Mouse (Mus musculus) midbrain, postnatal 0 days (tissue): Measurements from ENCODE around the gene Apba2. TPM values are rescaled to one million over a fixed set of nuclear protein-coding genes. Genes with fewer than 3 reads are reported as not detected.

ENCODE experiments used
- ATAC-seq: fragments of 200-750 bp; cut with Nextera tagmentation; 2 replicates; pipeline ENCODE4 v1.8.0; 2017; ENCODE audit warnings: moderate number of reproducible peaks, mild to moderate bottlenecking, moderate TSS enrichment, moderate library complexity; ENCODE audit not compliant: low FRiP score
- DNase-seq: peaks from one replicate; pipeline ENCODE4 v3.0.0-alpha.2; 2015; ENCODE audit warnings: low spot score
- H3K27ac ChIP-seq: fragments of 300-500 bp; sonication (generic); 2 replicates; pipeline ENCODE4 v1.5.1; 2014; ENCODE audit warnings: low read depth, mild to moderate bottlenecking, low read length, mixed read lengths
- H3K27me3 ChIP-seq: fragments of 300-500 bp; sonication (generic); 2 replicates; pipeline ENCODE4 v1.6.1; 2014; ENCODE audit warnings: low read length, control low read depth, mixed read lengths; ENCODE audit not compliant: insufficient read depth
- H3K36me3 ChIP-seq: fragments of 300-500 bp; sonication (generic); 2 replicates; pipeline ENCODE4 v1.6.1; 2014; ENCODE audit warnings: low read length, control low read depth, mixed read lengths; ENCODE audit not compliant: insufficient read depth
- H3K4me1 ChIP-seq: fragments of 300-500 bp; sonication (generic); 2 replicates; pipeline ENCODE4 v1.6.1; 2014; ENCODE audit warnings: mild to moderate bottlenecking, control low read depth, antibody characterized with exemption, low read length, mixed read lengths; ENCODE audit not compliant: insufficient read depth
- H3K4me2 ChIP-seq: fragments of 300-500 bp; sonication (generic); 2 replicates; pipeline ENCODE4 v1.6.1; 2014; ENCODE audit warnings: low read depth, mild to moderate bottlenecking, low read length, mixed read lengths; ENCODE audit not compliant: poor library complexity, severe bottlenecking
- H3K4me3 ChIP-seq: fragments of 300-500 bp; sonication (generic); 2 replicates; pipeline ENCODE4 v1.5.1; 2014; ENCODE audit warnings: low read depth, mild to moderate bottlenecking, low read length, moderate library complexity
- H3K9ac ChIP-seq: fragments of 300-500 bp; sonication (generic); replicated peaks from 2 replicates; pipeline ENCODE4 v1.6.1; 2014; ENCODE audit warnings: mild to moderate bottlenecking, low read length, moderate library complexity, mixed read lengths; ENCODE audit not compliant: poor library complexity, severe bottlenecking
- H3K9me3 ChIP-seq: fragments of 300-500 bp; sonication (generic); 2 replicates; pipeline ENCODE4 v1.6.1; 2016; ENCODE audit warnings: low read length, control low read depth
- CTCF ChIP-seq: IDR thresholded peaks from 2 replicates; pipeline ENCODE4 v1.5.1; 2016; ENCODE audit warnings: antibody characterized with exemption, mild to moderate bottlenecking
- WGBS: fragments of 180-500 bp; shearing (Covaris S2); extraction: QIAGEN DNeasy Blood & Tissue Kit; methylation state at CpG from one replicate; pipeline ENCODE4 v1.1.7; 2014; 5-methylcytosine and 5-hydroxymethylcytosine counted together
- polyA plus RNA-seq: library from polyadenylated mRNA; unstranded; fragments of >200 nt; fragmentation: Nextera tagmentation; extraction: Ambion mirVana; gene quantifications from 2 replicates; pipeline ENCODE4 v1.2.1, GENCODE M21; 2015
- total RNA-seq: library from RNA; depleted of rRNA; stranded (reverse); fragments of >200 nt; gene quantifications from 2 replicates; pipeline ENCODE4 v1.2.3, GENCODE M21; 2014

The Apba2 gene
- total and polyA plus RNA-seq, 2 experiments from 2014 or later, result 199 to 374 TPM

DNA sequence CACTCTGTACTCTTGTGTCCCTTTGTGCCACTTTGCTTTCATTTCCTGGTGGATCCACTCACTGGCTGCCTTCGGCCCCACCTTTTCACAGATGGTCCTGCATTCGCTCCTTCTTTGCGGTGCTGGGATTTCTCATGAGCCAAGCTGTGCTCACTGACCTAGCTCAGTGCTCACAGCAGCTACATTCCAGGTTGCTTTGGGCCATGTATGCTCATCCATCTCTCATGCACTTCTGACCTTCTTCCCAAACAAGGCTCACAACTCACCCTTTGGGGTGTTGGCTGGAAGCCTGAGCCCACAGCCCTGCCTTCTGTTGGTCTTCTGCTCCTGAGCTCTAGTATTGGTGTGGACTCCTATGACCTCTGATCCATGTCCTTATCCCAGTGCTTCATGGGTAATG is 139.1 kb downstream of the Apba2 start:
- ATAC-seq (0 out of 2 replicates have a peak, but pooled peaks have one; percentile 16), DNase-seq (no peak)
- Histone ChIP-seq H3K4me3 (no peak overlapping the region), H3K9ac (no peak overlapping the region), H3K27ac (no peak overlapping the region), H3K36me3 (no peaks in the 10 kb centered on the region), H3K4me2 (no peak overlapping the region), H3K27me3 (no peaks in the 10 kb centered on the region), H3K9me3 (no peaks in the 10 kb centered on the region), H3K4me1 (no peaks in the 10 kb centered on the region)
- TF ChIP-seq CTCF, result no peak
- 89% methylated on average over 3 of the region's 3 CpGs for WGBS

DNA sequence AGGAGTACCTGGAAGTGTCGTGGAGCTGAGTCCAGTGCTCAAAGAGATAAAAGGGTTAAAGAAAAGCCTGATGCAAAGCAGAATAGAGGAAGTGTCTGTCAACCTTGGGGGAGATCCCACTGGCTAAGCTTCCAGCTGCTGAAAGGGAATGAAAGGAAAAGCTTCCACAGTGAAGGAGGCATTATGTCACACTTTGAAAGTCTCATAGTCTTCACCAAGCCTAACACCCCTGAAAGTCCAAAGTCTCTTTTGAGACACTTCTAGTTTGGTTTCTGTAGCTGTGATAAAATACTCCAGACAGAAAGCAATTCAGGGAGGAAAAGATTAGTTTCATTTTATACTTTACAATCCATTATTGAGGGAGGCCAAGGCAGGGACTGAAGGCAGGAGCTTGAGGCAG is 141.4 kb downstream of the Apba2 start:
- H3K27ac ChIP-seq, result no peak overlapping the region
- H3K4me1 ChIP-seq, result no peaks in the 10 kb centered on the region
- H3K4me2 ChIP-seq, result no peak overlapping the region
- no peak overlapping the region for H3K9ac ChIP-seq
- no peaks in the 10 kb centered on the region for H3K36me3 ChIP-seq
- H3K9me3 ChIP-seq, result no peaks in the 10 kb centered on the region
- TF ChIP-seq CTCF, result no peak
- no peak overlapping the region for H3K4me3 ChIP-seq
- WGBS, result 29% methylated on average over 1 of the region's 1 CpGs
- DNase-seq, result no peak
- no peak for ATAC-seq
- H3K27me3 ChIP-seq, result no peaks in the 10 kb centered on the region

DNA sequence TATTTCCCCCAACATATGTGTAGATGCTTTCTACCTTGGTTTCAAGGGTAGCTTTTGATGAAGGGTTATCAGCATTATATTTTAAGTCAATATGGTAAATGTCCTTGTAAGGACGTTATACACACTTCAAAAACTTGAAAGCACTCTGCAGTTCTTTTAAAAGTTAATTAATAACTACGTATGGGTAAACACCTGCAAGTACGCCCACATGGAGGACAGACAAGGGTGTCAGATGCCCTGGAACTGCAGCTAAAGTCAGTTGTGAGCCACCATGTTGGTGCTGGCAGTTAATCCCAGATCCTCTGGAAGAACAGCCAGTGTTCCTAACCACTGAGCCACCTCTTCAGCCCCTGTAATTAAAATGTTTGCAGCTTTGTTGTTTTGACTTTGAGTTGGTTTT is 144.0 kb downstream of the Apba2 start:
- Histone ChIP-seq H3K4me2 (no peak overlapping the region), H3K9ac (no peak overlapping the region), H3K27ac (no peak overlapping the region), H3K9me3 (no peaks in the 10 kb centered on the region), H3K27me3 (no peaks in the 10 kb centered on the region), H3K36me3 (no peaks in the 10 kb centered on the region), H3K4me3 (no peak overlapping the region), H3K4me1 (no peaks in the 10 kb centered on the region)
- DNase-seq (no peak), ATAC-seq (no peak)
- WGBS, result 83% methylated on average over 3 of the region's 3 CpGs
- TF ChIP-seq CTCF, result no peak

DNA sequence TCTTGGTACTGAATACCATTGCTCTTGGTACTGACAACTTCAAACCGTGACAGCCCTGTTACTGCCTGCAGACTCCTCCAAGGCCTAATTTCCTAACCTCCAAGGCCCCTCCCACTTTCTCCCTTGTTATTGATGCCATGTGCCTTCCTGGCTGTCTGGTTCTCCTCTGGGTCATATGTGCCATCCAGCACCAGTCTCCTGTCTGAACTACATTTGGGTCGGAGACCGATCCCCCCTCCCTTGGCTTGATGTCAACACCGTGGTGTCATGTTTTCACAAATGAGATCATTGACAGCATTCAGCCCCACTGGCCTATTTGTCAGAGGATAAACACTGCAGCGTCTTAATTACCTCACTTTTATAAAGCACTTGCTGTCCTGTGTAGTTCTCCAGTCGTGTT is 144.5 kb downstream of the Apba2 start:
- no peak for TF ChIP-seq CTCF
- Histone ChIP-seq H3K9me3 (no peaks in the 10 kb centered on the region), H3K4me2 (no peak overlapping the region), H3K27me3 (no peaks in the 10 kb centered on the region), H3K9ac (no peak overlapping the region), H3K36me3 (no peaks in the 10 kb centered on the region), H3K4me1 (no peaks in the 10 kb centered on the region), H3K4me3 (no peak overlapping the region), H3K27ac (no peak overlapping the region)
- DNase-seq (no peak), ATAC-seq (no peak)
- WGBS, result 61% methylated on average over 6 of the region's 6 CpGs

DNA sequence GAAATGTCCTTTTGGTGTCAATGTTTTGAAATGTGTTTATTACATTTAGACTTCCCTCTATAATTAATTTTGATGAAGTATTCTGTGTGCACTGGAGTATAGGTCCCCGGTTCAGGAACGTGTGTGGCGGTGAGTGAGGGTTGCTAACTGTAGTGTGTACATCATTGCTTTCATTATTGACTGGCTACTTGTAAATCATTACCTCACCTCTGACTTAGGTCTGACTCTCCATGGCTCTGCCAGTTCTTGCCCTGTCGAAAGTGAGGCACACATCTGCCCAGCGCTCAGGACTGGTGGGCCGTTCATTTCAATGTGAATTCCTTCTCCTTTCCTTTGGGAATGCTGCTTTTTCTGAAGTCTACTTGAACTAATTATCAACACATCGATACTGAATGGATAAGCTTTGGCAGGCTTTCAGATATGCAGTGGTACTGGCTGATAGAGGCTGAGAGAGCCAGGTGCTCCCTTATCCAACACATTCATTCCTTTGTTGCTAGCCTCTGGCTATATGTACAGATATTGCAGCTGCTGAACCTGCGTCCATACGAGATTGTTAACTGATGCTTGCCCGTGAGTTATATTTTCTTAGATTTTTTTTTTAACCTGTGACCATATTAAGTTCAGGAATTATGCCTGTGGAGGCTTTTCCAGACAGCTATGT is 147.6 kb downstream of the Apba2 start:
- Histone ChIP-seq H3K27me3 (no peaks in the 10 kb centered on the region), H3K27ac (no peak overlapping the region), H3K4me2 (no peak overlapping the region), H3K9me3 (no peaks in the 10 kb centered on the region), H3K36me3 (no peaks in the 10 kb centered on the region), H3K4me1 (no peaks in the 10 kb centered on the region), H3K4me3 (no peak overlapping the region), H3K9ac (no peak overlapping the region)
- no peak for DNase-seq
- ATAC-seq, result no peak
- no peak for TF ChIP-seq CTCF
- 63% methylated on average over 10 of the region's 10 CpGs for WGBS

DNA sequence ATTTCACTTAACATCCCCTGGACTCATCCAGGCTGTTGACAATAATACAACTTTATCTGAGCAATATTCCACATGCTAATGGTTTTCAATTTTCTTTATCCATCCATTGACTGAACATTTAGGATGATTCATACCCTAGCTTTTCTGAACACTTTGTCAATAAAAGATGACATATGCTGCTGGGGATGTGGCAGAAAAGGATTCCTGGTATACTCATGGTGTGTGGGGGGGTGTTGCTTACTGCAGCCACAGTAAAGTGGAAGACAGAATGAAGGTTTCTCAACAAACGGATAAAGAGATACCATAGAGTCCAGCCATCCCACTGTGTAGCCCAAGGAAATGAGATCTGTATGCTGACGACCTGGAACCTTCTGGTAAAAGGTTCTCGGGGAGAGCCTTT is 150.5 kb downstream of the Apba2 start:
- no peak for ATAC-seq
- no peak for DNase-seq
- 64% methylated on average over 3 of the region's 3 CpGs for WGBS
- H3K27ac ChIP-seq, result no peak overlapping the region
- no peak overlapping the region for H3K4me3 ChIP-seq
- no peak for TF ChIP-seq CTCF
- no peak overlapping the region for H3K4me2 ChIP-seq
- H3K36me3 ChIP-seq, result no peaks in the 10 kb centered on the region
- no peaks in the 10 kb centered on the region for H3K27me3 ChIP-seq
- H3K9ac ChIP-seq, result no peak overlapping the region
- H3K9me3 ChIP-seq, result no peaks in the 10 kb centered on the region
- no peaks in the 10 kb centered on the region for H3K4me1 ChIP-seq
